Mouse (Mus musculus) urinary bladder, postnatal 36 days (tissue): ENCODE measurements at regions not wholly inside any gene's neighbourhood (a gene's known extent, or its start where the extent isn't known, plus 50 kb on each side); places are given as distances from the start of the nearest gene placed in this dataset.
A peak's percentile ranks its signal among the peaks of the same experiment; 100 is the strongest.

Source experiments
- DNase-seq, 2 experiments: peaks; one replicate each; pipeline ENCODE4 v3.0.0; 2022; ENCODE audit warnings: low spot score in 2 of 2, mixed read lengths in 1 of 2

DNA sequence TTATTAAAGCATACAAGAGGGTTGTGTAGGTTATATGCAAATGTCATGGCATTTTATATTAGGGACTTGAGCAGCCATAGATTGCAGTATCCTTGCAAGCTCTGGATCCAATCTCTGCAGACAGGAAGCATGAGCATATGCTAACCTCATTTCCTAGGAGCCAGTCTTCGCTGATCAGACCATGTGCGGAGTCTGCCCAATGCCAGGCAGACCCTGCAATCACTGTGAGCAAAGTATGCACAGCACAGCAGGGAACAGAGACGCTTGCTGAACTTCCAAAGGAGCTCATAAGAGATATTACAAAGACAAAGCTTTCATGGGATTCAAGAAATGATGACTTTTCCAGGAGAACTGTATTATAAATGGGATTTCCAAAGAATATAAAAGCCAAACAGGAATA is 65.2 kb upstream of the Fbxl4 start:
- no peak for DNase-seq

DNA sequence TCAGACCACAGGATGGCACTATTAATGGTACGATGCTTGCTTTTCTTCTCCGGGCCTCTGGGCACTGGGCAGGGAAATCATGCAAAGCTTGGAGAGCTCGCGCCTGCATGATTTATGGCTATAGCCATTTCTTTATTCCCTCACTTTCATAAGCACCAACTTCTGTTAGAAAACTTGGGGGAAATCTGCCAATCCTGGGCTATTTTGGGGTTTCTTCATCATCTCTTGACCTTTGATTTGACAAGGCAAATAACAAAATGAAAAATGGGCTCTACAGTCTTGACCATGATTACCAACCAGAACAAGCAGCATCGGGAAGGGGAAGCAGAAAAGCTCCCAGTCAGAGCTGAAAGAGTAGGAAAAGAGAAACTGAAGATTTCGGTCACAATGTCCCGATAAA is 57.1 kb upstream of the Fbxl4 start:
- peak in 1 of 2 experiments; percentile 2 for DNase-seq

DNA sequence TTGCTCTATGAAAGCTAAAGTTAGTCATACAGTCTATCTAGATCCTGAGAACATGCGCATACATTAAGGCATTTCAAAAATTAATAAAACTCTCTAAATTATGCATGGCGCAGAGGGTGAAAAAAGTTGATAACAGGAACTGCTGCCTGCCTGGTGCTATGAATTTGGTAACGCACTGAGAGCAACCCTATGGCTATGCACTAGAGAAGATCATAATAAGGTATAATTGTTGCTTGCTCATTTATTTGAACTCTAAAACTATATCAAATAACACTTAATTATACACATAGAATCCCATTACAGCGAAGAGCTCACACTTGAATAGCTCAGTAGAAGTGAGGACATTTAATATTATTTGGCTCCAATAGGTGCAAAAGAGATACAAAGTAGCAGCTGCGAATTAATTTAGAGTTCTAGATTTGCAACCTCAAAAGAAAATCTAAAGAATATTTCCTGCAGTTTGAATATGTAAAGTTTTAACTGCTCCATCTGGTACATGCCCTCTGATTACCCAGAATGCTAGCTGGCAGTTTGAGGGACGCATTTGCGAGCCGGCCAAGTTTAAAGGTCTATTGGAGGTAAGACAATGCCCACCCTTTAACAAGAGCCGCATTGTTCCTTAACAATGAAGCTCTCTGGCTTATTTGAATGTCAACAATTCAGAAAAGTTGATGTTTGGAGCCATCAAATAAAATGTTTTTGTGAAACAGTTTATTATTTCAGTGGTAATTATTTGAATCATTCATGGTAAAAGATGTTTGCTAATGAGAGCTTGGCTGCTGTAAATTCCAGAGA is 56.0 kb upstream of the Fbxl4 start:
- no peak for DNase-seq

- no peak for DNase-seq
These were observed 55.5 kb upstream of the Fbxl4 start for GRCm38 (mm10) chr4:22301943-22302215.

DNA sequence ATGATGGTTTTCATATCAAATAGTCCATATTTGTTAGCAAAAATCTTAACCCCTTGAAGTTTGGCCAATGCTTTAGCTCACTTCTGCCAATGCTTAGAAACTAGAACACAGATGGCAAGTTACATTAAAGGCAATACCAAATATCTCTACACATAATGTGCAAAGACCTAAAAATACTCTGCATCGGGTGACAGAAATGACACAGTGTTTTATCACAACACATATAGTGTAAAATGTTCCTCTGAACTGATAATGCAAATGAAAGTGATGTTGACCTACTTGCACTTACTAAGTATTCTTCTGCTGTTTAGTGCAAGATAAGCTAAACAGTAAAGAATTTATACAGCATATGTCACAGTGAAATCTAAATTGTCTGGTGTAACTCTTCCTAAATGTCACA is 55.1 kb upstream of the Fbxl4 start:
- DNase-seq, result no peak
